Mouse (Mus musculus) forebrain, embryonic 10.5 days (tissue): Measurements from ENCODE around the gene Zcchc17. TPM values are rescaled to one million over a fixed set of nuclear protein-coding genes. Genes with fewer than 3 reads are reported as not detected.

Source experiments
- DNase-seq: peaks from one replicate; pipeline ENCODE4 v3.0.0-alpha.2; 2017; ENCODE audit warnings: low spot score; ENCODE audit errors: extremely low spot score
- H3K27ac ChIP-seq: fragments of 300-500 bp; sonication (generic); 2 replicates; pipeline ENCODE4 v1.5.1; 2016; ENCODE audit warnings: mild to moderate bottlenecking
- H3K27me3 ChIP-seq: fragments of 300-500 bp; sonication (generic); 2 replicates; pipeline ENCODE4 v1.6.1; 2016; ENCODE audit warnings: mild to moderate bottlenecking; ENCODE audit not compliant: poor library complexity, severe bottlenecking
- H3K36me3 ChIP-seq: fragments of 300-500 bp; sonication (generic); replicated peaks from 2 replicates; pipeline ENCODE4 v1.6.1; 2016; ENCODE audit warnings: mild to moderate bottlenecking, moderate library complexity
- H3K4me1 ChIP-seq: fragments of 300-500 bp; sonication (generic); 2 replicates; pipeline ENCODE4 v1.6.1; 2016
- H3K4me3 ChIP-seq: fragments of 300-500 bp; sonication (generic); 2 replicates; pipeline ENCODE4 v1.5.1; 2016; ENCODE audit warnings: mild to moderate bottlenecking, moderate library complexity
- H3K9me3 ChIP-seq: fragments of 300-500 bp; sonication (generic); 2 replicates; pipeline ENCODE4 v1.6.1; 2016; ENCODE audit warnings: mild to moderate bottlenecking, moderate library complexity
- WGBS: fragments of 180-500 bp; shearing (Covaris S2); methylation state at CpG from one replicate; pipeline ENCODE4 v1.1.7; 2016; 5-methylcytosine and 5-hydroxymethylcytosine counted together
- polyA plus RNA-seq: library from polyadenylated mRNA; unstranded; fragments of >200 nt; fragmentation: Nextera tagmentation; extraction: Ambion mirVana; gene quantifications from 2 replicates; pipeline ENCODE4 v1.2.1, GENCODE M21; 2016

Gene Zcchc17
- polyA plus RNA-seq, 1 experiment from 2014 or later, result 68.8 TPM

GRCm38 (mm10) chr4:130274346-130275015, 85.3 kb downstream of the Zcchc17 start:
- H3K27me3 ChIP-seq, result peaks cover 76% of the 10 kb centered on the region
- H3K27ac ChIP-seq, result peak overlapping the region; percentile 97

GRCm38 (mm10) chr4:130273698-130274345, 85.9 kb downstream of the Zcchc17 start:
- H3K27me3 ChIP-seq, result peaks cover 70% of the 10 kb centered on the region
- WGBS, result 6% methylated on average over 12 of the region's 12 CpGs
- H3K4me1 ChIP-seq, result peaks cover 44% of the 10 kb centered on the region
- no peak for DNase-seq
- H3K4me3 ChIP-seq, result peak overlapping the region; percentile 81
- H3K36me3 ChIP-seq, result peaks cover 7% of the 10 kb centered on the region
- H3K27ac ChIP-seq, result peak overlapping the region; percentile 97
- no peaks in the 10 kb centered on the region for H3K9me3 ChIP-seq

More at GRCm38 (mm10) chr4:130274346-130275015, 85.3 kb downstream of the Zcchc17 start:
- H3K9me3 ChIP-seq, result no peaks in the 10 kb centered on the region
- DNase-seq, result peak; percentile 86
- H3K4me3 ChIP-seq, result peak overlapping the region; percentile 81
- peaks cover 7% of the 10 kb centered on the region for H3K36me3 ChIP-seq
- peaks cover 44% of the 10 kb centered on the region for H3K4me1 ChIP-seq
- under 1% methylated on average over 29 of the region's 29 CpGs for WGBS

GRCm38 (mm10) chr4:130270611-130271347, 89.0 kb downstream of the Zcchc17 start:
- DNase-seq, result no peak
- Histone ChIP-seq H3K4me3 (no peak overlapping the region), H3K27ac (no peak overlapping the region), H3K36me3 (peaks cover 7% of the 10 kb centered on the region), H3K4me1 (peaks cover 49% of the 10 kb centered on the region), H3K27me3 (peaks cover 41% of the 10 kb centered on the region), H3K9me3 (no peaks in the 10 kb centered on the region)
- WGBS, result 85% methylated on average over 6 of the region's 6 CpGs

DNA sequence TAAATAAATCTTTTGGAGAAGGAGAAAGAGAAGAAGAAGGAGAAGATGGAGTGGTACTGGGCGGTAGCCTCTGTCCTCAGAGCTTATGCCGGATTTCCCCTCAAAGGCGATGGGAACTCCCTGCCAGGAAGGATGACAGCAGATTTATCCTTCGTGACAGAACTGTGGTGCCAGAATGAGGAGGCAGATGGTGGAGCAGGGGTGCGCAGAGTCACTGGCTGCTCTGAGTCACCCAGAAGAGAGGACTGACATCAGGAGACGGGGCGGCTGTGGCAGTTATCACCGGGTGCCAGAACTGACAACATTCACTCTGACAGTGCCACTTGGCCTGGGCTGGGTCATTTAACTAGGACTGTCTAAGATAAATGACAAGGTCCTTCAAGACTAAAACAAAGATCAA, 89.7 kb downstream of the Zcchc17 start:
- H3K4me1 ChIP-seq, result peaks cover 49% of the 10 kb centered on the region
- peaks cover 37% of the 10 kb centered on the region for H3K27me3 ChIP-seq
- H3K4me3 ChIP-seq, result no peak overlapping the region
- DNase-seq, result no peak
- H3K9me3 ChIP-seq, result no peaks in the 10 kb centered on the region
- no peak overlapping the region for H3K27ac ChIP-seq
- H3K36me3 ChIP-seq, result peaks cover 7% of the 10 kb centered on the region
- 91% methylated on average over 8 of the region's 8 CpGs for WGBS

DNA sequence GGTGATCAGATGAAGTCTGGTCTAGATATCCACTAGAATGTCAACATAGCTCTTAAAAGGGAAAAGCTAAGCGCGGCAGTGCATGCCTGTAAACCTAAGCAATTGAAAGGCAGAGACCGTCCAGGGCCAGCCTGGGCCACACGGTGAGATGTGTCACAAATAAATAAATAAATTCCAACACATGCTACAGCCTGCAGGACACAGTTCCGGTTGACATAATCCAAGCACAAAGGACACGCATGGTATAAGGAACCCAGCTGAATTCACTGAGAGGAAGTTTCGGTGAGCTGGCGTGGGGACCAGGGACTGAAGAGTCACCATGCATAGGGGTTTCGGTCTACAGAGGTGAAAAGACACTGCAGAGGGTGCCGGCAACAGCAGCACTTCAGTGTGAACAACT, 91.0 kb downstream of the Zcchc17 start:
- Histone ChIP-seq H3K4me1 (peaks cover 49% of the 10 kb centered on the region), H3K4me3 (no peak overlapping the region), H3K36me3 (peaks cover 7% of the 10 kb centered on the region), H3K27ac (no peak overlapping the region), H3K27me3 (peaks cover 35% of the 10 kb centered on the region), H3K9me3 (no peaks in the 10 kb centered on the region)
- WGBS, result 91% methylated on average over 10 of the region's 10 CpGs
- DNase-seq, result no peak

DNA sequence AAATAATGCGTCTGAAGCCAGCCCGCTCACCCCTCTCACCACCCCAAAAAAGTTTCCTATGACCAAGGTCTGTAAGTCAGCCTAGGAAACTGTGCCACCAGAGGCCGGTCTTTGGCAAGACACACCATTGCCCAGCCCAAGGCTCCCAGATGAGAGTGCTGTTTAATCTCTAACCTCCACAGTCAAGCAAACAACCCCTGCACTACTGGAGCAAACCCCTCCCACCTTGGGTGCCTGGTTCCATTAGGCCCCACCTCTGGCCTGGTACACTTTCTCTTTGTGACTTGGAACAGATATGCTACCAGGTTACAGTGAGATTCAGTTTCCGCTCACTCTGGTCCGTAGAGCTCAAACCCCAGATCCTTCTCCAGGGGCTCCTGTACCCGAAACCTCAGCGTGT, 92.7 kb downstream of the Zcchc17 start:
- 80% methylated on average over 7 of the region's 7 CpGs for WGBS
- Histone ChIP-seq H3K4me1 (peaks cover 37% of the 10 kb centered on the region), H3K9me3 (no peaks in the 10 kb centered on the region), H3K27me3 (peaks cover 29% of the 10 kb centered on the region), H3K4me3 (no peak overlapping the region), H3K36me3 (peaks cover 24% of the 10 kb centered on the region), H3K27ac (0 out of 2 replicates have a peak overlapping the region, but pooled peaks have one; percentile 1)
- no peak for DNase-seq

DNA sequence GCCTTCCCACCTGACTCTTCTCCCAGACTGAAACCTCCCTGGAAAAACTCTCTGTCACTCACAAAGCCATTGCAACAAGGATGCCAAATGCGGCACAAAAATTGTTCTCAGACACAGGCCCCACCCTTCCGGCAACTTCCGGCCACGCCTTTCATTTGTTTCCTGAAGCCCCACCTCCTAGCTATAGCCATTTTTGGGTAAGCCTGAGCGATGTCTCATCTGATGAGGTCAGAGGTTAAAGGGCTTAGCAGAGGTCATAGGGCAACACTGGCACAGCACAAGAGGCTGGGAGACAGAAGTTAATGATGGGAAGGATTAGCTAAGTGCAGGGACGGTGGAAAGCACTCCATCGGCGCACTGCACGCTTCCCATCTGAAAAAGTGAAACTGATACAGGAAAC, 93.1 kb downstream of the Zcchc17 start:
- 0 out of 2 replicates have a peak overlapping the region, but pooled peaks have one; percentile 1 for H3K27ac ChIP-seq
- H3K9me3 ChIP-seq, result no peaks in the 10 kb centered on the region
- no peak for DNase-seq
- no peak overlapping the region for H3K4me3 ChIP-seq
- H3K4me1 ChIP-seq, result peaks cover 37% of the 10 kb centered on the region
- peaks cover 29% of the 10 kb centered on the region for H3K36me3 ChIP-seq
- 51% methylated on average over 9 of the region's 9 CpGs for WGBS
- peaks cover 25% of the 10 kb centered on the region for H3K27me3 ChIP-seq

Other genes with a start within 250 kb of the Zcchc17 start
- gene Hcrtr1, start 220.6 kb downstream of the Zcchc17 start, polyA plus RNA-seq, result 0.32 and 0.36 TPM in 2 replicates
- 7.2 and 7.6 TPM in 2 replicates for gene Tinagl1, start 184.8 kb downstream of the Zcchc17 start, polyA plus RNA-seq
- not detected in 2 replicates for gene Gm853, start 137.5 kb downstream of the Zcchc17 start, polyA plus RNA-seq
- gene Serinc2, start 80.7 kb downstream of the Zcchc17 start, polyA plus RNA-seq, result 53.3 and 63.2 TPM in 2 replicates
- gene Fabp3, start 51.3 kb downstream of the Zcchc17 start, polyA plus RNA-seq, result 16.2 and 18.8 TPM in 2 replicates
- gene Gm10570, start 51.3 kb downstream of the Zcchc17 start, polyA plus RNA-seq, result not detected in 2 replicates
- 233 and 235 TPM in 2 replicates for gene Snrnp40, start 189 bp upstream of the Zcchc17 start, polyA plus RNA-seq
- 4.1 and 4.5 TPM in 2 replicates for gene Nkain1, start 214.2 kb upstream of the Zcchc17 start, polyA plus RNA-seq